Mouse (Mus musculus) kidney, adult 9 months (tissue): ENCODE data around the gene Hspa8.

ENCODE experiments used
- DNase-seq: peaks from one replicate; pipeline ENCODE4 v3.0.0; 2022

The Hspa8 gene

GRCm38 (mm10) chr9:40800675-40801612 is at the start of gene Hspa8:
Gene Hspa8 (plus strand): TSS chr9:40800984.
- DNase-seq, result peak; percentile 100

GRCm38 (mm10) chr9:40751749-40752148 is 49.0 kb upstream of the Hspa8 start:
- no peak for DNase-seq

GRCm38 (mm10) chr9:40756401-40756800 is 44.4 kb upstream of the Hspa8 start:
- peak; percentile 79 for DNase-seq

- DNase-seq, result peak; percentile 78
Observed at GRCm38 (mm10) chr9:40757105-40757626, 43.6 kb upstream of the Hspa8 start.

GRCm38 (mm10) chr9:40757685-40758270 is 43.0 kb upstream of the Hspa8 start:
- peak; percentile 82 for DNase-seq

- DNase-seq, result no peak
Observed at GRCm38 (mm10) chr9:40762354-40762753, 38.4 kb upstream of the Hspa8 start.

GRCm38 (mm10) chr9:40764887-40765580 is 35.8 kb upstream of the Hspa8 start:
- no peak for DNase-seq

- DNase-seq, result no peak
Observed at GRCm38 (mm10) chr9:40765581-40765940, 35.2 kb upstream of the Hspa8 start.

- no peak for DNase-seq
Observed at GRCm38 (mm10) chr9:40766058-40766605, 34.7 kb upstream of the Hspa8 start.

GRCm38 (mm10) chr9:40767946-40768345 is 32.8 kb upstream of the Hspa8 start:
- no peak for DNase-seq

GRCm38 (mm10) chr9:40772246-40772645 is 28.5 kb upstream of the Hspa8 start:
- DNase-seq, result peak; percentile 41

- peak; percentile 59 for DNase-seq
Observed at GRCm38 (mm10) chr9:40773142-40773541, 27.6 kb upstream of the Hspa8 start.

- no peak for DNase-seq
Observed at GRCm38 (mm10) chr9:40773869-40774268, 26.9 kb upstream of the Hspa8 start.

GRCm38 (mm10) chr9:40776044-40776443 is 24.7 kb upstream of the Hspa8 start:
- DNase-seq, result no peak

GRCm38 (mm10) chr9:40776459-40777248 is 24.1 kb upstream of the Hspa8 start:
- DNase-seq, result peak; percentile 93

GRCm38 (mm10) chr9:40780111-40780510 is 20.7 kb upstream of the Hspa8 start:
- no peak for DNase-seq

- no peak for DNase-seq
Observed at GRCm38 (mm10) chr9:40780892-40781725, 19.7 kb upstream of the Hspa8 start.

- peak; percentile 70 for DNase-seq
Observed at GRCm38 (mm10) chr9:40781726-40782581, 18.8 kb upstream of the Hspa8 start.

- peak; percentile 84 for DNase-seq
Observed at GRCm38 (mm10) chr9:40783641-40784373, 17.0 kb upstream of the Hspa8 start.
